Comparison of ENCODE assay signal across 7 mouse cellular contexts in the genomic region with DNA sequence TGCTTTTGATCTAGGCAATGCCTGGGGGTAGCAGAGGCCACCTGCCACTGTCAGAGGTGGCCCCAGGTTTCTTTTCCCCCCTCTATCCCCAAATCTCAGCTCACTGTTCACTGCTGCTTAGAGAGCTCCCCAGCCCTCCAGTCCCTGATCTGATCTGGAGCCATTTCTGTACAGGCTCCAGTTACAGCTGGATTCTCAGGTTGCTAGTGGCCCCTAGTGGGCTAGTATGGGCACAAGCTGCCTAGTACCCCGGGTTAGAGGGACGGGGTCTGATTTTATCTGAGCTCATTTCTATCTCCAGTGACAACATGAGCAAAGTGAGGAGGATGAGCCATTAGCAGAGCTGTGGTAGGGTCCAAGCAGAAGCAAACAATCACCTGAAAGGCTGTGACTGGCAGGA.
DNase-seq lines count a peak whose midpoint lies in the region; ATAC-seq lines count a peak whose summit lies in the region.

No protein-coding gene starts in this region.

- DNase-seq in limb, embryonic 11.5 days (ENCODE audit: low spot score) = peak; percentile 33
- DNase-seq in limb, embryonic 10.5 days (ENCODE audit: low spot score) = no peak
- DNase-seq in NIH3T3 (ENCODE audit: low read depth) = peak; percentile 76
- DNase-seq in splenic B cell, adult 2 months (ENCODE audit: low read depth, low spot score) = peak; percentile 60
- no peak for DNase-seq in layer of hippocampus, adult 11-12 months (ENCODE audit: low spot score)
- no peak for DNase-seq in cerebellum, postnatal 25 days

- no peak overlapping the region for H3K9ac ChIP-seq in limb, embryonic 11.5 days (ENCODE audit: low read length)

- 47% methylated on average over 2 of the region's 2 CpGs for WGBS in limb, embryonic 11.5 days
- 45% methylated on average over 2 of the region's 2 CpGs for WGBS in limb, embryonic 10.5 days

- no peaks in the 10 kb centered on the region for H3K27me3 ChIP-seq in limb, embryonic 11.5 days (ENCODE audit: control insufficient read depth, insufficient read depth, low read length)
- no peaks in the 10 kb centered on the region for H3K27me3 ChIP-seq in limb, embryonic 10.5 days (ENCODE audit: low read depth, poor library complexity, severe bottlenecking)
- no peaks in the 10 kb centered on the region for H3K27me3 ChIP-seq in splenic B cell, adult 2 months (ENCODE audit: control insufficient read depth, insufficient read depth, low read length, poor library complexity, severe bottlenecking)

- no peaks in the 10 kb centered on the region for H3K9me3 ChIP-seq in limb, embryonic 11.5 days (ENCODE audit: control insufficient read depth, low read length)
- no peaks in the 10 kb centered on the region for H3K9me3 ChIP-seq in limb, embryonic 10.5 days (replicated peaks)

- H3K4me3 ChIP-seq in limb, embryonic 11.5 days (ENCODE audit: low read depth, low read length) = no peak overlapping the region
- H3K4me3 ChIP-seq in limb, embryonic 10.5 days = no peak overlapping the region

- no peak overlapping the region for H3K4me2 ChIP-seq in limb, embryonic 11.5 days (ENCODE audit: low read depth, severe bottlenecking)

- H3K36me3 ChIP-seq in limb, embryonic 11.5 days (ENCODE audit: control insufficient read depth, insufficient read depth, low read length) = peaks cover 28% of the 10 kb centered on the region
- H3K36me3 ChIP-seq in limb, embryonic 10.5 days = peaks cover 100% of the 10 kb centered on the region
- H3K36me3 ChIP-seq in splenic B cell, adult 2 months (ENCODE audit: control insufficient read depth, insufficient read depth, low read length, poor library complexity, severe bottlenecking) = no peaks in the 10 kb centered on the region

- no peak for ATAC-seq in limb, embryonic 11.5 days (ENCODE audit: insufficient number of reproducible peaks, low FRiP score, low TSS enrichment, low read depth)
- ATAC-seq in granulocyte monocyte progenitor cell, adult 5-6 weeks (replicated peaks; ENCODE audit: poor library complexity, severe bottlenecking) = 0 out of 2 replicates have a peak, but pooled peaks have one; percentile 12

- no peaks in the 10 kb centered on the region for H3K4me1 ChIP-seq in limb, embryonic 11.5 days (ENCODE audit: control insufficient read depth, insufficient read depth, low read length)
- no peaks in the 10 kb centered on the region for H3K4me1 ChIP-seq in limb, embryonic 10.5 days

- no peak overlapping the region for H3K27ac ChIP-seq in limb, embryonic 11.5 days (replicated peaks; ENCODE audit: low read depth, low read length)
- H3K27ac ChIP-seq in limb, embryonic 10.5 days = no peak overlapping the region

Comparison
In these comparisons a context has a peak if more than half of its experiments do, and no peak if none do; other contexts are left out.
1. DNase-seq: peak in limb, embryonic 11.5 days (single experiment), NIH3T3 (single experiment) and splenic B cell, adult 2 months (single experiment); none in limb, embryonic 10.5 days (single experiment), layer of hippocampus, adult 11-12 months (single experiment) and cerebellum, postnatal 25 days (0 of 2).